Mouse (Mus musculus) embryonic fibroblast, embryonic 13.5 days (primary cell): ENCODE results near the gene Cit.

Experiments used
- CTCF ChIP-seq: IDR thresholded peaks from 2 replicates; pipeline ENCODE4 v1.5.1; 2011; ENCODE audit warnings: mild to moderate bottlenecking, control low read depth, low read length, moderate library complexity, borderline replicate concordance; ENCODE audit not compliant: insufficient read depth
- POLR2A ChIP-seq: IDR thresholded peaks from 2 replicates; pipeline ENCODE4 v1.6.1; 2011; ENCODE audit warnings: low read depth, mild to moderate bottlenecking, control low read depth, low read length, moderate library complexity

- no peak for TF ChIP-seq CTCF
- no peak for TF ChIP-seq POLR2A
Measured at GRCm38 (mm10) chr5:116009884-116010627, 165.0 kb downstream of the Cit start.
